Mouse (Mus musculus) layer of hippocampus, adult 8-10 months (tissue): ENCODE results near the gene Olfr156. TPM values are rescaled to one million over a fixed set of nuclear protein-coding genes. Genes with fewer than 3 reads are reported as not detected.
"Not testable (repeated sequence)": the region's sequence is repeated elsewhere in the genome, so short reads cannot be mapped to it uniquely, and the experiment has no call there.

Experiments used
- DNase-seq, 2 experiments: peaks; one replicate each; pipeline ENCODE4 v3.0.0; 2022; ENCODE audit warnings: low spot score in 2 of 2
- total RNA-seq, 4 experiments: library from RNA; stranded (reverse); gene quantifications; 2 replicates each; pipeline ENCODE4 v1.2.4; 2022

Olfr156 gene
- total RNA-seq = not detected

- no peak for DNase-seq
These were observed at the start of gene Olfr156 for GRCm38 (mm10) chr4:43823845-43824337. Gene Olfr156 (minus strand): TSS chr4:43823895.

DNA sequence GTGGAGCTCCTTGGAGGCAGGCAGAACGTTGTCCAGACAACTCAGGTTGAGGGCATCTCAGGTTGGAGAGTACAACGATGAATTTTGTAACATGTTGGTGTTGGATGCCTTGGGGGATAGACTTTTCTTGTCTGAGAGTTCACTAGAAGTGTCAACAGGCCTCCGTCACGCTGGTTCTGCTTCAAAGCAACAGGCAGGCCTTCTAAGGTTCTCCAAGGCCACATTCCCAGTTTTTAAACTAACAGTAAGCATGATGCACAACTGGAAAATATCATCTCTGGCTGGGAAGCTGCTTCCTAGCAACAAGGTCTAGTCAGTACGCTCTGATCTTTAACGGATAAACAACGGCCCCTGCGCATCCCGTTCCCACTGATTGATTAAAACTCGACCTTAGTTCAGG lies 46.1 kb upstream of the Olfr156 start:
- DNase-seq = no peak

GRCm38 (mm10) chr4:43863298-43863697 lies 39.6 kb upstream of the Olfr156 start:
- no peak for DNase-seq

- peak in 1 of 2 experiments; percentile 72 for DNase-seq
These were observed 37.2 kb upstream of the Olfr156 start for GRCm38 (mm10) chr4:43860744-43861519.

GRCm38 (mm10) chr4:43859886-43860285 lies 36.2 kb upstream of the Olfr156 start:
- DNase-seq = no peak

DNA sequence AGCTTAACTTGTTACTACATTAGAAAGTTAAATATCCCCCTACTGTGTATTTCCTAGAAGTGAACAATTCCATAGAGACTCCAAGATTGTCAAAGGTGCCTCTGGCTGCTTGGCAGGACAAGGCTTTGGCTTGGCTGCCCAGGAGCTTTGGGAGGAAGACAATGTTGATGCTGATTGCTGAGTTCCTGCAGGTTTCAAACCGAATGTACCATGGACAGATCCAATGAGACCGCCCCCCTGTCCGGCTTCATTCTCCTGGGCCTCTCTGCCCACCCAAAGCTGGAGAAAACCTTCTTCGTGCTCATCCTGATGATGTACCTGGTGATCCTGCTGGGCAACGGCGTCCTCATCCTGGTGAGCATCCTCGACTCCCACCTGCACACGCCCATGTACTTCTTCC lies 30.4 kb upstream of the Olfr156 start:
- DNase-seq = no peak

- DNase-seq = no peak
These were observed 27.6 kb upstream of the Olfr156 start, which contains the start of gene Olfr155 for GRCm38 (mm10) chr4:43851265-43851664. Gene Olfr155 (plus strand): TSS chr4:43851565.

GRCm38 (mm10) chr4:43840101-43840500 lies 16.4 kb upstream of the Olfr156 start, which contains the start of gene Olfr157:
Gene Olfr157 (minus strand): TSS chr4:43840201.
- no peak for DNase-seq

DNA sequence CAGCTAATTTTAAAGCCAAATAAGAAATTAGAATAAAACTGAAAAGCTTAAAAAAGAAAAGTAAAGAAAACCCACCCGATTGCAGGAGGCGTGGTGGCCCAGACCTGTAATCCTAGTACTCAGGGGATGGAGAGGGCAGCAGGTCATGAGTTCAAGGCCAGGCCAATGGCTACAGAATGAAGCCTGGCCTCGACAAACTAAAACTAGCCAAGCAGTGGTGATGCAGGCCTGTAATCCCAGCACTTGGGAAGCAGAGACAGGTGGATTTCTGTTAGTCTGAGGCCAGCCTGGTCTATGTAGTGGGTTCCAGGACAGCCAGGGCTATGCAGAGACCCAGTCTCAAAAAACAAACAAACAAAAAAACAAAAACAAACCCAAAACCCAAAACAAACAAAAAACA lies 14.6 kb upstream of the Olfr156 start:
- DNase-seq = no peak

- no peak for DNase-seq
These were observed 11.1 kb upstream of the Olfr156 start for GRCm38 (mm10) chr4:43834749-43835148.

DNA sequence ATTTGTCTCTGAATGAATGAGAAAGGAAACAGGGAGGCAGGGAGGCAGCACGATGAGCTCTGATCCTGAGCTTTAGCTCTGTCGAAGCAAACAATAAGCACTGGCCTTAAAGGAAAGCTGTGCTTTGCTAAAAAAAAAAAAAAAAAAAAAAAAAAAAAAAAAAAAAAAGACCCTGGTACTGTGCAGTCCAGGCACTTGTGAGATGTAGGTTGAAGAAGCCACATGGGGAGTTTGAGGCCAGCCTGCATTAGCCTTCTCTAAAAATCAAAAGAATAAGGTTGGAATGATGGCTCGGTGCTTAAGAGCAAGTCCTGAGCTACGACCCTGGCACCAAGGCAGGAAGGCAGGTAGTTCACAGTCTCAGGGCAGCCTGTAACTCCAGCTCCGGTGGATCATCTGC lies 10.1 kb upstream of the Olfr156 start:
- no peak for DNase-seq

- no peak for DNase-seq
These were observed 8.3 kb upstream of the Olfr156 start for GRCm38 (mm10) chr4:43832031-43832430.

DNA sequence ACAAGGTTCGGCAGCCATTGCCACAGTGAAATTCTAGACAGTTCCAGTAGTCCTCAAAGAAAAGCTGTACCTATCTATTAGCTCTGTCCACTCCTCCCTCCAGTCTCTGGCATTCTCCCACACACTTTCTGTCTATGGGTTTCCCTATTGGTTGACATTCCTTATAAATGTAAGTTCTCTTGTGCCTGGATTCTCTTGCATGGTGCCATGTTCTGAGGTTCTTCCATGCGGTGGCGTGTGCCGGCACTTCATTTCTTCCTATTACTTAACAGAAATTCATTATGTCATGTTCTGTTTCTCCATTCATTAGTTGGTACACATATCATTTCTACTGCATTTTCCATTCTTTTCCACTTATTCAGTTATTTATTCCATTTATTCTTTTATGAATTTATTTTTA lies 5.1 kb upstream of the Olfr156 start:
- no peak for DNase-seq

DNA sequence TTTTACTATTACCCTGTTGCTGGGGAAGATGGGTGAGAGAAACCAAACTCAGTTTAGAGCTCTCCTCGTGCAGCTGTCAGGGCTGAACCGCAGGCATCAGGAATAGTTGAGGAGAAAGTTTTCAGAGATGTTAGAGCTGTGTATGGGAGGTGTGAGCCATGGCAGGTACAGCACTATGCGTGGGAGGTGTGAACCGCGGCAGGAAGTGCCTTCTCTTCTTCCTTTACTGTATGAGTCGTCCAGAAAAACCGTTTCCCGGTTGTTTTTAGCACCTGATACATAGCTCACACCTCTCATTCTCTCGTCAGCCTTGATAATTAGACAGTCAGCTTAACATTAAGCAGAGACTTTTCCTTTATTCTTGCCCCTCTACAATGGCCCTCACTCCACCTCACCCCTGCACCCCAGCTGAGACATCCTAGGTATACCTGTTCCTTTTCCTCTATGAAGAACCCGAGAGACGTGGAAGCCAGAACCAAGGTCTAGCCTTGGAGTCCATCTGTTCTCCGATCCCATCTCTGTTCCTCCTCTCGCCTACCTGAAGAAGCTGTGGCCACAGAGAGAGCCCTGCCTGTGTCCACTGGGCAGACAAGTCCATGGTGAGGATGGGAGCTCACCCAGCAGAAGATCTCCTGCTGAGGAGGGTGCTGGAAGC lies 672 bp downstream of the Olfr156 start:
- no peak for DNase-seq

DNA sequence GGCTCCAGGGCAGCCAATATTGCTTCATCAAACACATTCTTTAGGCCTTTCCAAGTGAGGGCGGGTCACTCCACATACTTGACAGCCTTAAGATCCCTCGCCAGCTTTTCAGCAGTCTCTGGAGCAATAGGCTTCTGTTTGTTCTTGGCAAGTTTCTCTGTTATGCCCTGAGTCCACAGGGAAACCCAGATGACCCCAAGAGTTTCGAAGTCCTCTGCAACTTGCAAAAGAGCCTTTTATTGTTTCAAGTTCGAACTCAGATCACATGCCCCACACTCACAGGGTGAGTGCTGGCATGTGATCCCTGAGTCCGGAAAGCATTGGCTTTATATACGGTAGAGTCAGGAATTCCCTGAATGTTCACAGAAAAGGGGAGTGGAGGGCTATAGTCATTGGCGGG lies 24.8 kb downstream of the Olfr156 start:
- no peak for DNase-seq

GRCm38 (mm10) chr4:43795844-43796243 lies 27.9 kb downstream of the Olfr156 start:
- DNase-seq = not testable (repeated sequence)

DNA sequence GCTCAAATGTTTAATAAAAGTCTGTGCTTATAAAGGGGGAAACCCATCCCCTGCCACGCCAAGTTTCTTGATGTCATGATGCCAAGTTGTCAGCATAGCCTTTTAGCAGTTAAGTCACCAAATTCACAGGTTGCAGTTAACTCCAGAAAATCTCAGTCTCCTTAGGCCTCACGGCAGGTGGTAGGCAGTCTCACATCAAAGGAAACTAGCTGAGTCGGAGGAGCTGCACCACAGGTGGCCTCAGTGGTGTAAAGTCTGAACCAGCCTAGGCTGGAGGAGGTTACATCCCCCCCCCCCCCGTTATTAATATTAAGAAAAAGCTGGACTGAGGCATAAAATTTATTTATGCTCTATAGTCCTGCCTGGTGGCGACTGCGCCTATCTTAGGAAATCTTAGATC lies 28.4 kb downstream of the Olfr156 start:
- DNase-seq = no peak

- no peak for DNase-seq
These were observed 51.4 kb downstream of the Olfr156 start for GRCm38 (mm10) chr4:43772304-43772703.

GRCm38 (mm10) chr4:43771626-43772025 lies 52.1 kb downstream of the Olfr156 start:
- no peak for DNase-seq

GRCm38 (mm10) chr4:43770909-43771308 lies 52.8 kb downstream of the Olfr156 start, which contains the start of gene Olfr159:
Gene Olfr159 (minus strand): TSS chr4:43771009.
- no peak for DNase-seq
